Mouse (Mus musculus): ENCODE results near the gene Cast.

DNA sequence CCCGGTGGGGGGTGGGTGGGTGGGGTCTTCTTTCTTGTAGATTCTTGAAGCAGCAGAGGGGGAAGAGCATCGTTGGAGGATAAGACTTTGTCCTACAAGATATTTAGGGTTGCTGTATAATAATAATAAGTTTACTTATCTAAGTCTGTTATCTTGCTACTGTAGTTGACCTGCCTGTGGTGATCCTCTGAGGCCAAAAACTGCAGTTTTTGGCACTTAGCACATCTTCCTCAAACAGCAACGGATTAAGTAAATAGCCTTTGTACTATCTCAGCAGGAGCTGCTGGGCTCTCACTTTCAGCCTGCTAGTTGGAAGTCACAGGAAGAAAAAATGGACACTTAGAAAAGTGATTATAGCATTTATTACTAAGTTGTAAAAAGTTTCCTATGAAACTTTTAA lies 112.4 kb downstream of the Cast start:
- TF ChIP-seq TAL1 (IDR thresholded peaks at IDR 0.05; ENCODE audit: low read length) (no peak), GATA1 (IDR thresholded peaks at IDR 0.05; ENCODE audit: low read length) (no peak)
